Mouse (Mus musculus): ENCODE data around the gene Sec61a2.

DNA sequence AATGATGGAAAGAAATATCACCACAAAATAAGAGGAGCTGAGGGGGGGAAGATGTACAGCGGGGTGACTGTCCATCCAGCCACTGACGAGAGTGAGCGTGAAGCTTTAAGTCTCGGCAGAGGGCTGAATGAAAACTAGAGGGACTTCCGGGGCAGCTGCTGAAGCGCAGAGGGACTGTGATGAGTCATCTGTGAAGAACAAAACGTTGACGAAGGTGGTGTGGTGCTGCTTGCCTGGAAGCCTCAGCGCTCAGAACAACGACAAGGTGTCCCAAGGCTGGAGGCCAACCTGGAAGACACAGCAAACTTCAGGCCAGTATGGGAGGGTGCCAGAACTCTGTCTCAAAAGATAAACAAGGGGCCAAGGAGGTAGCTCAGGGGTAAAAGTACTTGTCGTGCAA, 54.4 kb downstream of the Sec61a2 start:
- no peak for TF ChIP-seq POLR2A (IDR thresholded peaks at IDR 0.05; ENCODE audit: low read depth, low read length)
- no peak for TF ChIP-seq CTCF (IDR thresholded peaks at IDR 0.05; ENCODE audit: extremely low read depth, insufficient read length, insufficient replicate concordance, low read depth, low read length)
